In genomic region chr12:79358613-79359218, GRCm38 (mm10) we compare ENCODE assay signal across 7 mouse cellular contexts.
DNase-seq lines count a peak whose midpoint lies in the region; ATAC-seq lines count a peak whose summit lies in the region.

No protein-coding gene starts in this region.

- ATAC-seq in cerebellum, adult (ENCODE audit: insufficient number of reproducible peaks, low FRiP score, low TSS enrichment): peak; percentile 56; the same call in 1 of the 2 replicates
- ATAC-seq in forebrain, embryonic 13.5 days: peak; percentile 93
- ATAC-seq in hindbrain, embryonic 11.5 days (ENCODE audit: low FRiP score): peak; percentile 78; the same call in 1 of the 2 replicates
- ATAC-seq in lung, embryonic 16.5 days (ENCODE audit: low read depth): peak; percentile 76

- no peak overlapping the region for H3K4me2 ChIP-seq in forebrain, embryonic 13.5 days
- H3K4me2 ChIP-seq in hindbrain, embryonic 11.5 days (replicated peaks; ENCODE audit: low read depth, low read length): no peak overlapping the region
- no peak overlapping the region for H3K4me2 ChIP-seq in lung, embryonic 16.5 days (ENCODE audit: low read depth, low read length)

- H3K4me1 ChIP-seq in forebrain, embryonic 13.5 days: 0 out of 2 replicates have a peak, but pooled peaks cover 6% of the 10 kb centered on the region
- no peaks in the 10 kb centered on the region for H3K4me1 ChIP-seq in hindbrain, embryonic 11.5 days (replicated peaks; ENCODE audit: control insufficient read depth, insufficient read depth, low read length)
- peaks cover 13% of the 10 kb centered on the region for H3K4me1 ChIP-seq in lung, embryonic 16.5 days (replicated peaks; ENCODE audit: control insufficient read depth, insufficient read depth, low read length)

- H3K36me3 ChIP-seq in forebrain, embryonic 13.5 days (ENCODE audit: poor library complexity, severe bottlenecking): no peaks in the 10 kb centered on the region
- H3K36me3 ChIP-seq in hindbrain, embryonic 11.5 days (ENCODE audit: control insufficient read depth, insufficient read depth, low read length): no peaks in the 10 kb centered on the region
- H3K36me3 ChIP-seq in lung, embryonic 16.5 days (ENCODE audit: control insufficient read depth, insufficient read depth, low read length): no peaks in the 10 kb centered on the region

- no peak overlapping the region for H3K9ac ChIP-seq in forebrain, embryonic 13.5 days
- H3K9ac ChIP-seq in hindbrain, embryonic 11.5 days (ENCODE audit: low read depth, low read length): no peak overlapping the region
- H3K9ac ChIP-seq in lung, embryonic 16.5 days (ENCODE audit: low read length): no peak overlapping the region

- WGBS in forebrain, embryonic 13.5 days: 19% methylated on average over 9 of the region's 10 CpGs
- 24% methylated on average over 10 of the region's 10 CpGs for WGBS in hindbrain, embryonic 11.5 days
- 14% methylated on average over 9 of the region's 10 CpGs for WGBS in lung, embryonic 16.5 days

- H3K27me3 ChIP-seq in forebrain, embryonic 13.5 days: no peaks in the 10 kb centered on the region
- H3K27me3 ChIP-seq in hindbrain, embryonic 11.5 days (ENCODE audit: control insufficient read depth, insufficient read depth, low read length): no peaks in the 10 kb centered on the region
- no peaks in the 10 kb centered on the region for H3K27me3 ChIP-seq in lung, embryonic 16.5 days (ENCODE audit: control insufficient read depth, insufficient read depth, low read depth, low read length)

- H3K9me3 ChIP-seq in forebrain, embryonic 13.5 days (replicated peaks): no peaks in the 10 kb centered on the region
- H3K9me3 ChIP-seq in hindbrain, embryonic 11.5 days (ENCODE audit: control insufficient read depth, low read length): no peaks in the 10 kb centered on the region
- no peaks in the 10 kb centered on the region for H3K9me3 ChIP-seq in lung, embryonic 16.5 days (ENCODE audit: control insufficient read depth, low read length)

- no peak overlapping the region for H3K27ac ChIP-seq in forebrain, embryonic 13.5 days
- H3K27ac ChIP-seq in hindbrain, embryonic 11.5 days (ENCODE audit: low read depth, low read length): no peak overlapping the region
- H3K27ac ChIP-seq in lung, embryonic 16.5 days (ENCODE audit: low read length): no peak overlapping the region

- H3K4me3 ChIP-seq in forebrain, embryonic 13.5 days: no peak overlapping the region
- no peak overlapping the region for H3K4me3 ChIP-seq in hindbrain, embryonic 11.5 days (ENCODE audit: low read depth, low read length)
- H3K4me3 ChIP-seq in lung, embryonic 16.5 days (ENCODE audit: low read length): no peak overlapping the region

- DNase-seq in R1 (ENCODE audit: low read depth, low spot score): peak; percentile 83
- DNase-seq in hindbrain, embryonic 11.5 days (ENCODE audit: low spot score): peak; percentile 86
- peak; percentile 8 to 76 for DNase-seq in layer of hippocampus, adult 18-20 months (ENCODE audit: low spot score in 2 of 2)
- peak; percentile 90 for DNase-seq in retina, postnatal 1 day
